Mouse (Mus musculus): ENCODE data around the gene Nup214. TPM values are rescaled to one million over a fixed set of nuclear protein-coding genes. Genes with fewer than 3 reads are reported as not detected.

Gene Nup214
- polyA plus RNA-seq, 1 experiment from 2014 or later = 72.7 TPM

DNA sequence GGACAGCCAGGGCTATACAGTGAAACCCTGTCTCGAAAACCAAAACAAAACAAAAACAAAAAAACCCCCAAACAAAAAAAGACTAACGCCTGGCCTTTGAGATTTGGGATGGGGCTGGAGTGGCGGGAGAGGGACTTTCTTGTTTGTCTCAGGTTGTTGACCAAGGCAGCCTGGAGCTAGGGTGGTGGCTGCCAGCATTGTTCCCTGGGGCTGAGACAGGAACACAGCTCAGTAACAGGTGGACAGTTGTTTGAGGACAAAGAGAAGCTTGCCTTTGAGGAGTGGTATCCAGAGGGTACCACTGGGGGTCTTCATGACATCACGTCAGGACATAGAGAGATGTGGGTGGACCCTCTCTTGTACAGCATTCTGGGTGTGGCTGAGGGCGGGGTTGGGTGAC lies 18.6 kb upstream of the Nup214 start:
- no peak for ATAC-seq (ENCODE audit: insufficient read depth, low FRiP score, low TSS enrichment)
- Histone ChIP-seq H3K36me3 (ENCODE audit: control insufficient read depth, insufficient read depth, low read length) (no peaks in the 10 kb centered on the region), H3K4me1 (ENCODE audit: control insufficient read depth, insufficient read depth, low read length) (peaks cover 3% of the 10 kb centered on the region; the same call in 1 of the 2 replicates), H3K27me3 (ENCODE audit: control insufficient read depth, insufficient read depth, low read length) (0 out of 2 replicates have a peak, but pooled peaks cover 3% of the 10 kb centered on the region), H3K4me3 (ENCODE audit: low read depth, low read length) (no peak overlapping the region), H3K9me3 (ENCODE audit: control insufficient read depth, low read length) (no peaks in the 10 kb centered on the region), H3K27ac (ENCODE audit: low read depth, low read length) (no peak overlapping the region), H3K4me2 (ENCODE audit: low read depth) (no peak overlapping the region), H3K9ac (ENCODE audit: low read length) (no peak overlapping the region)
- 93% methylated on average over 5 of the region's 5 CpGs for WGBS
- no peak for DNase-seq (ENCODE audit: low spot score)

DNA sequence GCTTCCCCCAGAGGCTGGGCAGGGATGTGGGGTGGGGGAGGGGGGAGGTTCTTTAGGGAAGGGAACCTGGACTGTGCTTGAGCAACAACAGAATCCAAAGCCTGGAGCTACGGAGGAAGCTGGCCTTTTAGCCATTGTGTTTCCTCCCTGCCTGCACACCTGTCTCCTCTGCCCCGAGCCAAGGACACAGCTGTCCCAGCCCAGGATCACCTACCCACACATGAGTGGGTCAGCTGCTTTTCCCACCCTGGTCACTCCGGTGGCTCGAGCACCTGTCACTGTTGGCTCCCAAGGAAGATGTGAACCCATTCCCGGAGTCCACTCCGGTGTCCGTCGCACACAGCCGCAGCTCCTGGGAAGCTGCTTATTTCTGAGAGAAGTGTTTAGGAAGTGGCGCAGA lies 17.0 kb upstream of the Nup214 start:
- WGBS = 95% methylated on average over 10 of the region's 10 CpGs
- Histone ChIP-seq H3K9ac (ENCODE audit: low read length) (no peak overlapping the region), H3K27me3 (ENCODE audit: control insufficient read depth, insufficient read depth, low read length) (no peaks in the 10 kb centered on the region), H3K9me3 (ENCODE audit: control insufficient read depth, low read length) (no peaks in the 10 kb centered on the region), H3K4me2 (ENCODE audit: low read depth) (no peak overlapping the region), H3K4me1 (ENCODE audit: control insufficient read depth, insufficient read depth, low read length) (peaks cover 5% of the 10 kb centered on the region), H3K36me3 (ENCODE audit: control insufficient read depth, insufficient read depth, low read length) (no peaks in the 10 kb centered on the region; the same call in 1 of the 2 replicates), H3K4me3 (ENCODE audit: low read depth, low read length) (no peak overlapping the region), H3K27ac (ENCODE audit: low read depth, low read length) (no peak overlapping the region)
- no peak for ATAC-seq (ENCODE audit: insufficient read depth, low FRiP score, low TSS enrichment)
- no peak for DNase-seq (ENCODE audit: low spot score)

DNA sequence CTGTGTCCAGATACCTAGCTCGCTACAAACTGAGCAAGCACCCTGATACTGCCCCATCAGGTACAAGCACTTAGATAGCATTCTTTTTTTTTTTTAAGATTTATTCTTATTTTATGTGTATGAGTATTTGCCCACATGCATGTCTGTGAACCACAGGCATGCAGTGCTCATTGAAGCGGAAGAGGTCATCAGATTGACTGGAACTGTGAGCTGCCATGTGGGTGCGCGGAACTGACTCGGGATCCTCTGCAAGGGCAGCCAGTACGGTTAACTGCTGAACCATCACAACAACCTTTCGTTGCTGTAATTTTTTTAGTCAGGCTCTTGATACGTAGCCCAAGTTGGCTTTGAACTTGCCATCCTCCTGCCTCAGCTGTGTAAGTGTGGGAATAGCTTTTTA lies 13.2 kb upstream of the Nup214 start:
- DNase-seq (ENCODE audit: low spot score) (no peak), ATAC-seq (ENCODE audit: insufficient read depth, low FRiP score, low TSS enrichment) (no peak)
- no peak overlapping the region for H3K27ac ChIP-seq (ENCODE audit: low read depth, low read length)
- peaks cover 5% of the 10 kb centered on the region for H3K4me1 ChIP-seq (ENCODE audit: control insufficient read depth, insufficient read depth, low read length)
- no peak overlapping the region for H3K4me2 ChIP-seq (ENCODE audit: low read depth)
- H3K4me3 ChIP-seq (ENCODE audit: low read depth, low read length) = no peak overlapping the region
- H3K36me3 ChIP-seq (ENCODE audit: control insufficient read depth, insufficient read depth, low read length) = no peaks in the 10 kb centered on the region; the same call in 1 of the 2 replicates
- no peaks in the 10 kb centered on the region for H3K27me3 ChIP-seq (ENCODE audit: control insufficient read depth, insufficient read depth, low read length)
- no peak overlapping the region for H3K9ac ChIP-seq (ENCODE audit: low read length)
- no peaks in the 10 kb centered on the region for H3K9me3 ChIP-seq (ENCODE audit: control insufficient read depth, low read length)
- WGBS = 91% methylated on average over 8 of the region's 8 CpGs

DNA sequence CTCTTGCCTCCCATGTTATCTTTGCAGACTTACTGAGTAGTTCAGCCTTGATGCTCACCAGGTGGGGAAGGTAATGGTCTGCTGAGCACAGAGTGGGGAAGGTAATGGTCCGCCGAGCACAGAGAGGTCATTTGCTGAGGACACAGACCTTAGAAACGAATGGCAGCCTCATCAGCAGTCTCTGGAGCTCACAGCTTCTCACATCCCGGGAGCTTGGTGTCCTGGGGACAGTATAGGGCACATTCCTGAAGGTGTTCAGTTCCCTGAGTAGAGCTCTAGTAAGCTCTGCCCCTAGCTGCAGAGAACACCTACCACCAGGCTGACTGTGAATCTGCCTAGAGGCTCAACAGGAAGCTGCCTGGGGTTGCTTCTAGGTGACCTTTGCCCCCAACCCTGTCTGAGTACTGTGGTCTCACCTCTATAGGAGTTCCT lies 12.4 kb upstream of the Nup214 start:
- H3K4me1 ChIP-seq (ENCODE audit: control insufficient read depth, insufficient read depth, low read length) = peaks cover 5% of the 10 kb centered on the region
- H3K4me3 ChIP-seq (ENCODE audit: low read depth, low read length) = no peak overlapping the region
- ATAC-seq (ENCODE audit: insufficient read depth, low FRiP score, low TSS enrichment) = no peak
- H3K9me3 ChIP-seq (ENCODE audit: control insufficient read depth, low read length) = no peaks in the 10 kb centered on the region
- H3K27ac ChIP-seq (ENCODE audit: low read depth, low read length) = peak overlapping the region; percentile 65
- peak overlapping the region; percentile 3; the same call in 1 of the 2 replicates for H3K9ac ChIP-seq (ENCODE audit: low read length)
- no peak for DNase-seq (ENCODE audit: low spot score)
- no peaks in the 10 kb centered on the region for H3K27me3 ChIP-seq (ENCODE audit: control insufficient read depth, insufficient read depth, low read length)
- WGBS = 65% methylated on average over 4 of the region's 4 CpGs
- no peak overlapping the region for H3K4me2 ChIP-seq (ENCODE audit: low read depth)
- H3K36me3 ChIP-seq (ENCODE audit: control insufficient read depth, insufficient read depth, low read length) = no peaks in the 10 kb centered on the region; the same call in 1 of the 2 replicates

DNA sequence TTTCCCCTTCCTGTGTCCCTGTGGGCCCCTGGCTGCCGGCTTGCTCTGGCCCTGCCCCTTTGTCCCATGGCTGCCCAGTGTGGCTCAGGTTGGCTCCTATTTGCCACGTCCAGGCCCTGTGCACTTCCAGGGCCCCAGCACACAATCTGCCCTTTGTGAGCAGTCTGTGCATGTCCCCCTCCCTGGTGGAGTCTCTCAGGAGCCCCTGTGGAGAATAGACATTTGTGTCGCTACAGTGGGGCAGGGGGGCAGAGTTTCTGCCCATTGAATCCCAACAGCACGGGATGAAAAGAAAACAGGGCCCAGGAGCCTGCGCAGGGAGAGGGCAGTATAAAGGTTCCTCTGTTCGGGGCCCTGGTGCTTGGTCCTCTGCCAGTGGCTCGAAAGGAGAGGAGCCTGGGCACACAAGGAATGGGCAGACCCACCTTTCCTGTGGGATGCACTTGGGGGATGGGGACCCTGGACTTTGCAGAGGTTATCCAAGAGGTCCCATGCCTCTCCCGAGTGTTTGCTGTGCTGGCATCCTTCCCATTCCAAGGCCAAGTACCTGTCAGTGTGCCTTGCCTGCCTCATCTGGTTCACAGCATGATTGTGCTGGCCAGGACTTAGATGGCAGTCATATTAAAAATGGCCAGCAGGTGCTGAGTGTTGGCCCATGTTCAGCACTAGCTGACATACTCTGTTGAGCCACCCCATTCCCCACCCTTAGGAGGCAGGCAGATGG lies 11.6 kb upstream of the Nup214 start:
- Histone ChIP-seq H3K9ac (ENCODE audit: low read length) (0 out of 2 replicates have a peak overlapping the region, but pooled peaks have one; percentile 19), H3K9me3 (ENCODE audit: control insufficient read depth, low read length) (no peaks in the 10 kb centered on the region), H3K4me3 (ENCODE audit: low read depth, low read length) (no peak overlapping the region), H3K4me2 (ENCODE audit: low read depth) (no peak overlapping the region), H3K27me3 (ENCODE audit: control insufficient read depth, insufficient read depth, low read length) (no peaks in the 10 kb centered on the region), H3K27ac (ENCODE audit: low read depth, low read length) (peak overlapping the region; percentile 65), H3K36me3 (ENCODE audit: control insufficient read depth, insufficient read depth, low read length) (no peaks in the 10 kb centered on the region; the same call in 1 of the 2 replicates), H3K4me1 (ENCODE audit: control insufficient read depth, insufficient read depth, low read length) (peaks cover 5% of the 10 kb centered on the region)
- 53% methylated on average over 8 of the region's 8 CpGs for WGBS
- ATAC-seq (ENCODE audit: insufficient read depth, low FRiP score, low TSS enrichment) (peak; percentile 58), DNase-seq (ENCODE audit: low spot score) (peak; percentile 54)

DNA sequence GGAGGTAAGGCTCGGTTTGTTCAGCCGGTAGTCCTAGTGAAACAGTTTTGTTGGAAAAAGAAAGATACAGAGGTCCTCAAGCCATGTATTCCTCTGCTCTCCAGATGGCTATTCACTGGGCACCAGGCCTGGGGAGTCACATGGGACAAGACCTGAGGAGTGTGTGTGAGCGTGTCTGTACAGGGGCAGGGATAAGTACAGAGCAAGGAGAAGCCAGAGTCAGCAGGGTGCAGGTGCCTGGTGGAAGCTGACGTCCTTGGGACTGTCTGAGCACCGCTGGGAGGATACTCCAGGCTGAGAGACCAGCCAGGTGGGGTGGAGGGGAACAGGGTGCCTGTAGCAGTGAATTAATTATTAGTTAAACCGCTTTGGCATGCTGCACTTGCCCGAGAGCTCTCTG lies 10.7 kb upstream of the Nup214 start:
- no peak for ATAC-seq (ENCODE audit: insufficient read depth, low FRiP score, low TSS enrichment)
- no peak overlapping the region for H3K4me2 ChIP-seq (ENCODE audit: low read depth)
- no peaks in the 10 kb centered on the region; the same call in 1 of the 2 replicates for H3K36me3 ChIP-seq (ENCODE audit: control insufficient read depth, insufficient read depth, low read length)
- H3K4me1 ChIP-seq (ENCODE audit: control insufficient read depth, insufficient read depth, low read length) = peaks cover 5% of the 10 kb centered on the region
- H3K27ac ChIP-seq (ENCODE audit: low read depth, low read length) = no peak overlapping the region
- no peaks in the 10 kb centered on the region for H3K27me3 ChIP-seq (ENCODE audit: control insufficient read depth, insufficient read depth, low read length)
- H3K9me3 ChIP-seq (ENCODE audit: control insufficient read depth, low read length) = no peaks in the 10 kb centered on the region
- DNase-seq (ENCODE audit: low spot score) = no peak
- WGBS = 88% methylated on average over 7 of the region's 7 CpGs
- no peak overlapping the region for H3K4me3 ChIP-seq (ENCODE audit: low read depth, low read length)
- no peak overlapping the region for H3K9ac ChIP-seq (ENCODE audit: low read length)

DNA sequence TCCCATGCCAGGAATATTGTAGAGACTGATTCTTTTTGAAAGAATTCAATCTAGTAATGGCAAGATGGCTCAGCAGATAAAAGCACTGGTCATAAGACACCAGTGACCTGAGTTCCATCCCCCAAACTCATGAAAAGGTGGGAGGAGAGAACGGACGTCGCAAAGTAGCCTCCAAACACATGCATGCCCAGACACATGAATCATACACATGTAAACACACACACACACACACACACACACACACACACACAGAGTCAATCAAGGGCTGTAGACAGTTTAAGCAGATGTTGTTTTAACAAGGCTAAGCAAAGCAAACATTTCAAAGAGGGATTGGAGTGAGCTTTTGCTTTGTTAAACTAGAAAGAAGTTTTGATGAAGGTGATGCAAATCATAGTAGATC lies 10.0 kb upstream of the Nup214 start:
- no peak overlapping the region for H3K4me3 ChIP-seq (ENCODE audit: low read depth, low read length)
- H3K4me1 ChIP-seq (ENCODE audit: control insufficient read depth, insufficient read depth, low read length) = peaks cover 5% of the 10 kb centered on the region
- no peak for DNase-seq (ENCODE audit: low spot score)
- no peak for ATAC-seq (ENCODE audit: insufficient read depth, low FRiP score, low TSS enrichment)
- H3K9ac ChIP-seq (ENCODE audit: low read length) = no peak overlapping the region
- no peaks in the 10 kb centered on the region for H3K9me3 ChIP-seq (ENCODE audit: control insufficient read depth, low read length)
- no peak overlapping the region for H3K4me2 ChIP-seq (ENCODE audit: low read depth)
- H3K27me3 ChIP-seq (ENCODE audit: control insufficient read depth, insufficient read depth, low read length) = no peaks in the 10 kb centered on the region
- H3K36me3 ChIP-seq (ENCODE audit: control insufficient read depth, insufficient read depth, low read length) = no peaks in the 10 kb centered on the region; the same call in 1 of the 2 replicates
- H3K27ac ChIP-seq (ENCODE audit: low read depth, low read length) = no peak overlapping the region
- 93% methylated on average over 3 of the region's 3 CpGs for WGBS

DNA sequence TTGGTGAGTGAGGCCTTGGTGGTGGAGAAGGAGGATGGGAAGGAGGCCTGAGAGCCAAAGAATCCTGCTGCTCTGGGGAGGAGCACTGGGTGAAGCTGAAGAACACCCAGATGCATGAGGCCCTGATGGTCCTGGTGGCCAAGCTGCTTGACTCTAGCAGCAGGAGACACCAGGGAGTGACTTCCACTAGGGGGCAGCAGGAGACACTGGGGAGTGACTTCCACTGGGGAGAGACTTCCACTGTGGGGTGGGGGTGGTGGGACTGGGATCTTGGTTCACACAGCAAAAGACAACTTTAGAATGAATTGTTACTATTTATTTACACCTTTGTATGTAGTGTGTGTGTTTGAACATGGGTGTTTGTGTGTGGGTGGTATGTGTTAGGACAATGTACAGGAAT lies 9.1 kb upstream of the Nup214 start:
- peaks cover 5% of the 10 kb centered on the region for H3K4me1 ChIP-seq (ENCODE audit: control insufficient read depth, insufficient read depth, low read length)
- no peak overlapping the region for H3K4me3 ChIP-seq (ENCODE audit: low read depth, low read length)
- H3K9me3 ChIP-seq (ENCODE audit: control insufficient read depth, low read length) = no peaks in the 10 kb centered on the region
- no peak for DNase-seq (ENCODE audit: low spot score)
- no peaks in the 10 kb centered on the region; the same call in 1 of the 2 replicates for H3K36me3 ChIP-seq (ENCODE audit: control insufficient read depth, insufficient read depth, low read length)
- no peak overlapping the region for H3K4me2 ChIP-seq (ENCODE audit: low read depth)
- H3K9ac ChIP-seq (ENCODE audit: low read length) = no peak overlapping the region
- no peak overlapping the region for H3K27ac ChIP-seq (ENCODE audit: low read depth, low read length)
- ATAC-seq (ENCODE audit: insufficient read depth, low FRiP score, low TSS enrichment) = no peak
- H3K27me3 ChIP-seq (ENCODE audit: control insufficient read depth, insufficient read depth, low read length) = no peaks in the 10 kb centered on the region

DNA sequence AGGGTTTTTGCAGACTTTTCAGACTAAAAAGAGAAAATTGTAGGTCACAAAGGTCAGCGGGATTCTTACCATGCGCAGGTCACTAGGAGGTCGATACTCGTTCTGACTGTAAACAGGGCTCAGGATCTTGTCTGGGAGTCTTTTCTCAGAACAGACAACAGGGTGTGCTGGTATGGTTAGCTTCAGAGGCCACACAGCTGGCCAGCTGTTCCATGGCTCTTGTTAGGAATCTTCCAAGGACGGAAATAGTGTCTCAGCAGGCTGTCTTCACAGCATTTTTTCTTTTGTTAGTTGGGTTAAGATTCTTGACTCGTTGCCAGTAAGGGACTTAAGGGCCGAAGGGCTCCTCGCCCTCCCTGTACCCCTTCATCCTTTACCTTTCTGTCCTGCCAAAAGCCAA lies 7.4 kb upstream of the Nup214 start:
- Histone ChIP-seq H3K27me3 (ENCODE audit: control insufficient read depth, insufficient read depth, low read length) (no peaks in the 10 kb centered on the region), H3K4me1 (ENCODE audit: control insufficient read depth, insufficient read depth, low read length) (peaks cover 2% of the 10 kb centered on the region), H3K4me3 (ENCODE audit: low read depth, low read length) (no peak overlapping the region), H3K9ac (ENCODE audit: low read length) (no peak overlapping the region), H3K9me3 (ENCODE audit: control insufficient read depth, low read length) (no peaks in the 10 kb centered on the region), H3K27ac (ENCODE audit: low read depth, low read length) (no peak overlapping the region), H3K4me2 (ENCODE audit: low read depth) (no peak overlapping the region), H3K36me3 (ENCODE audit: control insufficient read depth, insufficient read depth, low read length) (no peaks in the 10 kb centered on the region; the same call in 1 of the 2 replicates)
- ATAC-seq (ENCODE audit: insufficient read depth, low FRiP score, low TSS enrichment) = no peak
- no peak for DNase-seq (ENCODE audit: low spot score)
- WGBS = 84% methylated on average over 8 of the region's 8 CpGs
